Mouse (Mus musculus): ENCODE measurements around the gene Wdfy4. TPM values are rescaled to one million over a fixed set of nuclear protein-coding genes. Genes with fewer than 3 reads are reported as not detected.
A peak's percentile ranks its signal among the peaks of the same experiment; 100 is the strongest.

The Wdfy4 gene
- polyA plus RNA-seq, 1 experiment from 2014 or later = 0.10 TPM

GRCm38 (mm10) chr14:33116590-33116989 is 68.7 kb downstream of the Wdfy4 start:
- 82% methylated on average over 1 of the region's 1 CpGs for WGBS
- Histone ChIP-seq H3K9ac (no peak overlapping the region), H3K4me1 (replicated peaks) (no peaks in the 10 kb centered on the region), H3K4me3 (no peak overlapping the region), H3K4me2 (no peak overlapping the region), H3K27ac (replicated peaks) (no peak overlapping the region), H3K27me3 (peaks cover 2% of the 10 kb centered on the region; the same call in 1 of the 2 replicates), H3K9me3 (no peaks in the 10 kb centered on the region), H3K36me3 (no peaks in the 10 kb centered on the region)
- no peak for ATAC-seq (ENCODE audit: low FRiP score, low read depth)

- ATAC-seq (ENCODE audit: low FRiP score, low read depth) = no peak
- Histone ChIP-seq H3K27me3 (no peaks in the 10 kb centered on the region), H3K9ac (no peak overlapping the region), H3K4me2 (no peak overlapping the region), H3K4me1 (replicated peaks) (no peaks in the 10 kb centered on the region), H3K4me3 (no peak overlapping the region), H3K36me3 (no peaks in the 10 kb centered on the region), H3K27ac (replicated peaks) (no peak overlapping the region), H3K9me3 (no peaks in the 10 kb centered on the region)
- 88% methylated on average over 3 of the region's 3 CpGs for WGBS
Observed at GRCm38 (mm10) chr14:33104809-33105208, 80.5 kb downstream of the Wdfy4 start.

- no peak overlapping the region for H3K4me3 ChIP-seq
- H3K27ac ChIP-seq (replicated peaks) = no peak overlapping the region
- H3K36me3 ChIP-seq = no peaks in the 10 kb centered on the region
- H3K9ac ChIP-seq = no peak overlapping the region
- no peaks in the 10 kb centered on the region for H3K9me3 ChIP-seq
- no peaks in the 10 kb centered on the region for H3K27me3 ChIP-seq
- H3K4me2 ChIP-seq = no peak overlapping the region
- WGBS = 60% methylated on average over 2 of the region's 2 CpGs
- H3K4me1 ChIP-seq (replicated peaks) = no peaks in the 10 kb centered on the region
- no peak for ATAC-seq (ENCODE audit: low FRiP score, low read depth)
Observed at GRCm38 (mm10) chr14:33101609-33102008, 83.7 kb downstream of the Wdfy4 start.

GRCm38 (mm10) chr14:33099926-33100325 is 85.4 kb downstream of the Wdfy4 start:
- H3K4me3 ChIP-seq = no peak overlapping the region
- no peak overlapping the region for H3K27ac ChIP-seq (replicated peaks)
- H3K4me1 ChIP-seq (replicated peaks) = no peaks in the 10 kb centered on the region
- H3K27me3 ChIP-seq = no peaks in the 10 kb centered on the region
- no peaks in the 10 kb centered on the region for H3K9me3 ChIP-seq
- H3K36me3 ChIP-seq = no peaks in the 10 kb centered on the region
- 88% methylated on average over 5 of the region's 5 CpGs for WGBS
- H3K9ac ChIP-seq = no peak overlapping the region
- H3K4me2 ChIP-seq = no peak overlapping the region
- no peak for ATAC-seq (ENCODE audit: low FRiP score, low read depth)

- 73% methylated on average over 7 of the region's 7 CpGs for WGBS
- no peaks in the 10 kb centered on the region for H3K9me3 ChIP-seq
- no peaks in the 10 kb centered on the region for H3K4me1 ChIP-seq (replicated peaks)
- no peak for ATAC-seq (ENCODE audit: low FRiP score, low read depth)
- H3K9ac ChIP-seq = no peak overlapping the region
- no peaks in the 10 kb centered on the region for H3K36me3 ChIP-seq
- H3K4me3 ChIP-seq = no peak overlapping the region
- H3K4me2 ChIP-seq = no peak overlapping the region
- no peaks in the 10 kb centered on the region for H3K27me3 ChIP-seq
- no peak overlapping the region for H3K27ac ChIP-seq (replicated peaks)
Observed at GRCm38 (mm10) chr14:33099111-33099510, 86.2 kb downstream of the Wdfy4 start.

GRCm38 (mm10) chr14:33096462-33096861 is 88.8 kb downstream of the Wdfy4 start:
- no peaks in the 10 kb centered on the region for H3K4me1 ChIP-seq (replicated peaks)
- no peak overlapping the region for H3K9ac ChIP-seq
- no peaks in the 10 kb centered on the region for H3K36me3 ChIP-seq
- no peak for ATAC-seq (ENCODE audit: low FRiP score, low read depth)
- H3K4me2 ChIP-seq = no peak overlapping the region
- H3K27me3 ChIP-seq = no peaks in the 10 kb centered on the region
- H3K27ac ChIP-seq (replicated peaks) = no peak overlapping the region
- 88% methylated on average over 5 of the region's 5 CpGs for WGBS
- H3K9me3 ChIP-seq = no peaks in the 10 kb centered on the region
- no peak overlapping the region for H3K4me3 ChIP-seq

- 82% methylated on average over 8 of the region's 8 CpGs for WGBS
- ATAC-seq (ENCODE audit: low FRiP score, low read depth) = no peak
Observed at GRCm38 (mm10) chr14:33083326-33083725, 102.0 kb downstream of the Wdfy4 start.

GRCm38 (mm10) chr14:33082301-33082700 is 103.0 kb downstream of the Wdfy4 start:
- Histone ChIP-seq H3K9me3 (no peaks in the 10 kb centered on the region), H3K27me3 (no peaks in the 10 kb centered on the region), H3K4me2 (no peak overlapping the region), H3K9ac (no peak overlapping the region), H3K4me3 (no peak overlapping the region), H3K27ac (replicated peaks) (no peak overlapping the region), H3K4me1 (replicated peaks) (peaks cover 13% of the 10 kb centered on the region), H3K36me3 (no peaks in the 10 kb centered on the region)
- ATAC-seq (ENCODE audit: low FRiP score, low read depth) = no peak
- 50% methylated on average over 1 of the region's 1 CpGs for WGBS

More at GRCm38 (mm10) chr14:33083326-33083725, 102.0 kb downstream of the Wdfy4 start:
- no peaks in the 10 kb centered on the region for H3K36me3 ChIP-seq
- no peak overlapping the region for H3K27ac ChIP-seq (replicated peaks)
- no peaks in the 10 kb centered on the region for H3K9me3 ChIP-seq
- H3K4me3 ChIP-seq = no peak overlapping the region
- no peak overlapping the region for H3K9ac ChIP-seq
- no peak overlapping the region for H3K4me2 ChIP-seq
- H3K27me3 ChIP-seq = no peaks in the 10 kb centered on the region
- peaks cover 13% of the 10 kb centered on the region for H3K4me1 ChIP-seq (replicated peaks)

- Histone ChIP-seq H3K27ac (replicated peaks) (peak overlapping the region; percentile 25; the same call in 1 of the 2 replicates), H3K9ac (no peak overlapping the region), H3K4me2 (no peak overlapping the region), H3K4me3 (no peak overlapping the region), H3K36me3 (no peaks in the 10 kb centered on the region), H3K9me3 (no peaks in the 10 kb centered on the region), H3K27me3 (no peaks in the 10 kb centered on the region), H3K4me1 (replicated peaks) (peaks cover 13% of the 10 kb centered on the region)
- ATAC-seq (ENCODE audit: low FRiP score, low read depth) = peak; percentile 77
- 41% methylated on average over 6 of the region's 6 CpGs for WGBS
Observed at GRCm38 (mm10) chr14:33081370-33081860, 103.9 kb downstream of the Wdfy4 start.

GRCm38 (mm10) chr14:33078596-33078995 is 106.7 kb downstream of the Wdfy4 start:
- Histone ChIP-seq H3K27me3 (peaks cover 3% of the 10 kb centered on the region; the same call in 1 of the 2 replicates), H3K4me3 (no peak overlapping the region), H3K4me1 (replicated peaks) (peaks cover 13% of the 10 kb centered on the region), H3K9ac (no peak overlapping the region), H3K4me2 (no peak overlapping the region), H3K9me3 (no peaks in the 10 kb centered on the region), H3K27ac (replicated peaks) (no peak overlapping the region), H3K36me3 (no peaks in the 10 kb centered on the region)
- no peak for ATAC-seq (ENCODE audit: low FRiP score, low read depth)
- 91% methylated on average over 6 of the region's 6 CpGs for WGBS

GRCm38 (mm10) chr14:33078110-33078509 is 107.2 kb downstream of the Wdfy4 start:
- Histone ChIP-seq H3K27ac (replicated peaks) (no peak overlapping the region), H3K4me3 (no peak overlapping the region)
- ATAC-seq (ENCODE audit: low FRiP score, low read depth) = no peak

GRCm38 (mm10) chr14:33073355-33073754 is 112.0 kb downstream of the Wdfy4 start:
- 85% methylated on average over 3 of the region's 3 CpGs for WGBS
- Histone ChIP-seq H3K4me1 (replicated peaks) (no peaks in the 10 kb centered on the region), H3K9ac (no peak overlapping the region), H3K27ac (replicated peaks) (no peak overlapping the region), H3K36me3 (no peaks in the 10 kb centered on the region), H3K4me2 (no peak overlapping the region), H3K9me3 (no peaks in the 10 kb centered on the region), H3K4me3 (no peak overlapping the region), H3K27me3 (peaks cover 3% of the 10 kb centered on the region; the same call in 1 of the 2 replicates)
- no peak for ATAC-seq (ENCODE audit: low FRiP score, low read depth)

More at GRCm38 (mm10) chr14:33078110-33078509, 107.2 kb downstream of the Wdfy4 start:
- peaks cover 13% of the 10 kb centered on the region for H3K4me1 ChIP-seq (replicated peaks)
- H3K27me3 ChIP-seq = peaks cover 3% of the 10 kb centered on the region; the same call in 1 of the 2 replicates
- H3K36me3 ChIP-seq = no peaks in the 10 kb centered on the region
- 86% methylated on average over 6 of the region's 6 CpGs for whole genome bisulfite sequencing
- no peak overlapping the region for H3K4me2 ChIP-seq
- no peak overlapping the region for H3K9ac ChIP-seq
- no peaks in the 10 kb centered on the region for H3K9me3 ChIP-seq

GRCm38 (mm10) chr14:33072351-33072750 is 113.0 kb downstream of the Wdfy4 start:
- H3K36me3 ChIP-seq = no peaks in the 10 kb centered on the region
- peaks cover 3% of the 10 kb centered on the region; the same call in 1 of the 2 replicates for H3K27me3 ChIP-seq
- H3K4me2 ChIP-seq = no peak overlapping the region
- no peak overlapping the region for H3K27ac ChIP-seq (replicated peaks)
- H3K4me1 ChIP-seq (replicated peaks) = no peaks in the 10 kb centered on the region
- no peak overlapping the region for H3K4me3 ChIP-seq
- no peaks in the 10 kb centered on the region for H3K9me3 ChIP-seq
- H3K9ac ChIP-seq = no peak overlapping the region
- 90% methylated on average over 7 of the region's 7 CpGs for WGBS
- ATAC-seq (ENCODE audit: low FRiP score, low read depth) = no peak
